Mouse (Mus musculus): ENCODE data around the gene Pcyox1.
"Not testable (repeated sequence)": the region's sequence is repeated elsewhere in the genome, so short reads cannot be mapped to it uniquely, and the experiment has no call there.

Gene Pcyox1

GRCm38 (mm10) chr6:86366125-86366852 lies 30.7 kb downstream of the Pcyox1 start:
- DNase-seq (ENCODE audit: low read depth, low spot score), result peak; percentile 51

DNA sequence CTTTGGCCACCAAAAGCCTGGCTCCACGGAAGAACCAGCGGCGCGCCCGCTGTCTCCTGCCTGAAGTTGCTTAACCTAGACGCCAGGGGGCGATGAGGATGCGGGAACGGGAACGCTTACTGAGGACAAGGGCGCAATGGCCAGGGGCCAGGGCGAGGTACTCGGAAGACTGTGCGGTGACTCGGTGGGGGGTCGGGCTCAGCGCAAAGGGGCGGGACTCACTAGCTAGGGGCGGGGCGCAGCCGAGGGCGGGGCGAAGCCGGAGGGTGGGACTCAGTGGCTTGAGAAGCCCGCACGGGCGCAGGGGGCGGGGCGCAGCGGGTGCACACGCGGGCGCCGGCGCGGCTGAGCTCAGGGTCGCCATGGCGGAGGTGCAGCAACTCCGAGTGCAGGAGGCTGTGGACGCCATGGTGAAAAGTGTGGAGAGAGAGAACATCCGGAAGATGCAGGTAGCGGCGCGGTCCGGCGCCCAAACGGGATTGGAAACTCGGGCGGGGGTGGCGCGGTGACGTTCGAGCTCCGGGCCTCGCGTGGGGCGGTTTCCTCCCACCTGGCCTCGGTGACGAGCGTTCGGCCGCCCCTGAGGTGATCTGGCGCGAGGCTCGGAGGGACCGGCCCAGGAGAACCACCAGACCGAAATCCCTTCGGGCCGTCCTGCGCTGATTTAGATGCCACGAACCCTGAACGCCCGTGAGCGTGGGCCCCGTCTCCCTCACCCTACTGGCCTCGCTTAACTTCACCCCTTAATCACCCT lies 31.4 kb downstream of the Pcyox1 start, which contains the start of gene Fam136a:
Fam136a (plus strand) TSS at position 276 of the 754 bp plus-strand sequence.
- DNase-seq (ENCODE audit: low read depth, low spot score), result peak; percentile 99

- DNase-seq (ENCODE audit: low read depth, low spot score), result peak; percentile 93
Observed at GRCm38 (mm10) chr6:86364442-86365141, 32.4 kb downstream of the Pcyox1 start.

DNA sequence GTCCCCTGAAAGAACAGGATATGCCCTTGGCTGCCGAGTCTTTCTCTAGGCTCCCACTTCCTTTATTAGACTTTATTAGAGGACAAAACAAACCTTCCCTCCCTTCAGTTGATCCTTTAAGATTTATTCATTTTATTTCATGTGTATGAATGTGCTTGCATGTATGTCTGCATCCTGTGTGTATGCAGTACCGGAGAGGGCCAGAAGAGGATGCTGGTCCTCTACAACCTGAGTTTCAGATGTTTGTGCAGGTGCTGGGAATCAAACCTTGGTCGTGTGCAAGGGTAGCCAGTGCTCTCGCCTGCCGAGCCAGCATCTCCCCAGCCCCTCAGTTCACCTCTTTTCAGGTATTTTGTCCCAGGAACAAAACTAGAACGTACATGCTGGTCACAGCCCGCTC lies 35.6 kb downstream of the Pcyox1 start:
- no peak for DNase-seq (ENCODE audit: low read depth, low spot score)

GRCm38 (mm10) chr6:86360691-86361090 lies 36.3 kb downstream of the Pcyox1 start:
- no peak for DNase-seq (ENCODE audit: low read depth, low spot score)

DNA sequence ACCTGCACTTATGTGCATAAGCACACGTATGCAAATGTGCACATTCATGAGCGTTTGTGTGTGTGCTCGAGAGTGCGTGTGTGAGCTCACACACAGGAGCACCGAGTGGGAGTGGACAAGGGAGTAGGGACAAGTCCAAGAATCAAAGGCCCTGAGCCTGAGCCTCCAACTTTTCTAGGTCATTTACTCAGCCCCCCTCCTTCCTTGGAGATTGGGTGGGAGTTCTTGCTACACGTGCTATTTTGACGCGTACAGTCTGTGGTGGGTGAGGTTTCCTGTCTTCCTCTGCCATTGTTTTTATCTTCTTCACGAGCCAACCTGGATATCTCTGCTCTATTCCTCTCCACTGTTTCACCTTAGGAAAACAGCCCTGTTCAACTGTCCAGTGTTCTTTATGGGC lies 40.0 kb downstream of the Pcyox1 start:
- no peak for DNase-seq (ENCODE audit: low read depth, low spot score)

- no peak for DNase-seq (ENCODE audit: low read depth, low spot score)
Observed at GRCm38 (mm10) chr6:86354948-86355347, 42.0 kb downstream of the Pcyox1 start.

- peak; percentile 70 for DNase-seq (ENCODE audit: low read depth, low spot score)
Observed at GRCm38 (mm10) chr6:86349257-86349656, 47.7 kb downstream of the Pcyox1 start.

DNA sequence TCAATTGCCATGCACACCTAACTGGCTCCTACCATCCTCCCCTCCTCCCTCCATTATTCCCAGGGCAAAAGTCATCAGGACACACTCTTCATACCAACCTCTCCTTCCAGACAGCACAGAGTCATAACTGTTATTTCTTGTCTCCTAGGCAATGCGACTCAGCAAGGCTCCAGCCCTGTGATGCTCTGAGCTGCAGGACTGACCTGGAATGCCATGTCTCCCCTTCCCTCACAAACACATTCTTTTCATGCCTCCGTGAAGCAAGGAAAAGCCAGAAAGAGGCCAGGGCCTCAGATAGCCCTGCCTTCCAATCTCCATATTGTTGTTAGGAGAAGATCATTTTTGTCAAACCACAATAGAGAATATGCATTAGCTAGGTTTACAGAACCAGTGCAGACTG lies 50.9 kb downstream of the Pcyox1 start:
- no peak for DNase-seq (ENCODE audit: low read depth, low spot score)

- peak; percentile 70 for DNase-seq (ENCODE audit: low read depth, low spot score)
Observed at GRCm38 (mm10) chr6:86343656-86344055, 53.3 kb downstream of the Pcyox1 start.

- not testable (repeated sequence) for DNase-seq (ENCODE audit: low read depth, low spot score)
Observed at GRCm38 (mm10) chr6:86336340-86336739, 60.6 kb downstream of the Pcyox1 start.
